Mouse (Mus musculus): ENCODE measurements at regions not wholly inside any gene's neighbourhood (a gene's known extent, or its start where the extent isn't known, plus 50 kb on each side); places are given as distances from the start of the nearest gene placed in this dataset.
A peak's percentile ranks its signal among the peaks of the same experiment; 100 is the strongest.

- Histone ChIP-seq H3K4me1 (replicated peaks; ENCODE audit: control insufficient read depth, insufficient read depth, low read length) (no peaks in the 10 kb centered on the region), H3K36me3 (ENCODE audit: control insufficient read depth, insufficient read depth) (no peaks in the 10 kb centered on the region)
- WGBS = 85% methylated on average over 5 of the region's 5 CpGs
Measured at GRCm38 (mm10) chr8:92132526-92132925, 224.9 kb upstream of the Irx5 start.

GRCm38 (mm10) chr8:92130025-92130557 is 227.3 kb upstream of the Irx5 start:
- Histone ChIP-seq H3K27me3 (replicated peaks; ENCODE audit: control insufficient read depth, insufficient read depth, low read length) (0 out of 2 replicates have a peak, but pooled peaks cover 3% of the 10 kb centered on the region), H3K4me2 (replicated peaks; ENCODE audit: low read depth) (no peak overlapping the region), H3K4me3 (ENCODE audit: low read depth, low read length) (no peak overlapping the region), H3K36me3 (ENCODE audit: control insufficient read depth, insufficient read depth) (no peaks in the 10 kb centered on the region), H3K4me1 (replicated peaks; ENCODE audit: control insufficient read depth, insufficient read depth, low read length) (no peaks in the 10 kb centered on the region), H3K27ac (ENCODE audit: low read depth, low read length) (no peak overlapping the region), H3K9me3 (ENCODE audit: control insufficient read depth) (no peaks in the 10 kb centered on the region), H3K9ac (ENCODE audit: low read depth, low read length) (no peak overlapping the region)
- ATAC-seq = no peak
- 47% methylated on average over 8 of the region's 8 CpGs for WGBS
- no peak for TF ChIP-seq CTCF (IDR thresholded peaks at IDR 0.05; ENCODE audit: low read depth)

More at GRCm38 (mm10) chr8:92132526-92132925, 224.9 kb upstream of the Irx5 start:
- no peaks in the 10 kb centered on the region for H3K9me3 ChIP-seq (ENCODE audit: control insufficient read depth)
- no peak overlapping the region for H3K9ac ChIP-seq (ENCODE audit: low read depth, low read length)
- H3K27me3 ChIP-seq (replicated peaks; ENCODE audit: control insufficient read depth, insufficient read depth, low read length) = 0 out of 2 replicates have a peak, but pooled peaks cover under 1% of the 10 kb centered on the region
- no peak overlapping the region for H3K4me2 ChIP-seq (replicated peaks; ENCODE audit: low read depth)
- H3K4me3 ChIP-seq (ENCODE audit: low read depth, low read length) = no peak overlapping the region
- H3K27ac ChIP-seq (ENCODE audit: low read depth, low read length) = no peak overlapping the region
- no peak for ATAC-seq
- no peak for TF ChIP-seq CTCF (IDR thresholded peaks at IDR 0.05; ENCODE audit: low read depth)

- TF ChIP-seq CTCF (IDR thresholded peaks at IDR 0.05; ENCODE audit: low read depth) = no peak
- H3K36me3 ChIP-seq (ENCODE audit: control insufficient read depth, insufficient read depth) = no peaks in the 10 kb centered on the region
- H3K9me3 ChIP-seq (ENCODE audit: control insufficient read depth) = no peaks in the 10 kb centered on the region
- 47% methylated on average over 6 of the region's 6 CpGs for WGBS
- H3K4me3 ChIP-seq (ENCODE audit: low read depth, low read length) = no peak overlapping the region
- no peak for ATAC-seq
- H3K27me3 ChIP-seq (replicated peaks; ENCODE audit: control insufficient read depth, insufficient read depth, low read length) = 0 out of 2 replicates have a peak, but pooled peaks cover 3% of the 10 kb centered on the region
- H3K9ac ChIP-seq (ENCODE audit: low read depth, low read length) = no peak overlapping the region
- H3K4me1 ChIP-seq (replicated peaks; ENCODE audit: control insufficient read depth, insufficient read depth, low read length) = no peaks in the 10 kb centered on the region
- H3K4me2 ChIP-seq (replicated peaks; ENCODE audit: low read depth) = no peak overlapping the region
- H3K27ac ChIP-seq (ENCODE audit: low read depth, low read length) = no peak overlapping the region
Measured at GRCm38 (mm10) chr8:92129241-92130015, 228.0 kb upstream of the Irx5 start.

DNA sequence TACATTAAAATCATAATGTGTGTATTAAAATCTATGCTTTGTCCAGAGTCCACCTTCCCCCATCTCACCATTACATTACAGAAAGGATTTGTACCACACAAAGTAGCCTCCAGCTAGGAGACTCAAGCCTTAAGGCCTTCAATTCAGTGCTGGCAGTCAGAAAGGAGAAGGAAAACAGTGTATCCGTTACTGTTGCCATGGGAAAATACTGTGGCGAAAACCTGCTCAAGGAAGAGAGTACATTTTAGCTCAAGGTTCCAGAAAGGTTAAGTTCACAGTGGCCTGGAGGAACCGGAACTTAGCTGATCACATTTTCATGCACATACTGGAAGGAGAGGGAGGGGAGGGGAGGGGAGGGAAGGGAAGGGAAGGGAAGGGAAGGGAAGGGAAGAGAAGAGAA is 231.8 kb upstream of the Irx5 start:
- Histone ChIP-seq H3K36me3 (ENCODE audit: control insufficient read depth, insufficient read depth) (no peaks in the 10 kb centered on the region), H3K9ac (ENCODE audit: low read depth, low read length) (no peak overlapping the region), H3K4me2 (replicated peaks; ENCODE audit: low read depth) (no peak overlapping the region), H3K27me3 (replicated peaks; ENCODE audit: control insufficient read depth, insufficient read depth, low read length) (0 out of 2 replicates have a peak, but pooled peaks cover 3% of the 10 kb centered on the region), H3K9me3 (ENCODE audit: control insufficient read depth) (no peaks in the 10 kb centered on the region), H3K4me1 (replicated peaks; ENCODE audit: control insufficient read depth, insufficient read depth, low read length) (no peaks in the 10 kb centered on the region), H3K27ac (ENCODE audit: low read depth, low read length) (no peak overlapping the region), H3K4me3 (ENCODE audit: low read depth, low read length) (no peak overlapping the region)
- TF ChIP-seq CTCF (IDR thresholded peaks at IDR 0.05; ENCODE audit: low read depth) = no peak
- no peak for ATAC-seq
- 63% methylated on average over 3 of the region's 3 CpGs for WGBS

GRCm38 (mm10) chr8:92121296-92121695 is 236.1 kb upstream of the Irx5 start:
- no peak for ATAC-seq
- Histone ChIP-seq H3K4me2 (replicated peaks; ENCODE audit: low read depth) (no peak overlapping the region), H3K27me3 (replicated peaks; ENCODE audit: control insufficient read depth, insufficient read depth, low read length) (no peaks in the 10 kb centered on the region), H3K4me1 (replicated peaks; ENCODE audit: control insufficient read depth, insufficient read depth, low read length) (no peaks in the 10 kb centered on the region), H3K36me3 (ENCODE audit: control insufficient read depth, insufficient read depth) (no peaks in the 10 kb centered on the region), H3K9me3 (ENCODE audit: control insufficient read depth) (no peaks in the 10 kb centered on the region), H3K4me3 (ENCODE audit: low read depth, low read length) (no peak overlapping the region), H3K9ac (ENCODE audit: low read depth, low read length) (no peak overlapping the region), H3K27ac (ENCODE audit: low read depth, low read length) (no peak overlapping the region)
- peak; percentile 61 for TF ChIP-seq CTCF (IDR thresholded peaks at IDR 0.05; ENCODE audit: low read depth)
- WGBS = 57% methylated on average over 2 of the region's 2 CpGs

DNA sequence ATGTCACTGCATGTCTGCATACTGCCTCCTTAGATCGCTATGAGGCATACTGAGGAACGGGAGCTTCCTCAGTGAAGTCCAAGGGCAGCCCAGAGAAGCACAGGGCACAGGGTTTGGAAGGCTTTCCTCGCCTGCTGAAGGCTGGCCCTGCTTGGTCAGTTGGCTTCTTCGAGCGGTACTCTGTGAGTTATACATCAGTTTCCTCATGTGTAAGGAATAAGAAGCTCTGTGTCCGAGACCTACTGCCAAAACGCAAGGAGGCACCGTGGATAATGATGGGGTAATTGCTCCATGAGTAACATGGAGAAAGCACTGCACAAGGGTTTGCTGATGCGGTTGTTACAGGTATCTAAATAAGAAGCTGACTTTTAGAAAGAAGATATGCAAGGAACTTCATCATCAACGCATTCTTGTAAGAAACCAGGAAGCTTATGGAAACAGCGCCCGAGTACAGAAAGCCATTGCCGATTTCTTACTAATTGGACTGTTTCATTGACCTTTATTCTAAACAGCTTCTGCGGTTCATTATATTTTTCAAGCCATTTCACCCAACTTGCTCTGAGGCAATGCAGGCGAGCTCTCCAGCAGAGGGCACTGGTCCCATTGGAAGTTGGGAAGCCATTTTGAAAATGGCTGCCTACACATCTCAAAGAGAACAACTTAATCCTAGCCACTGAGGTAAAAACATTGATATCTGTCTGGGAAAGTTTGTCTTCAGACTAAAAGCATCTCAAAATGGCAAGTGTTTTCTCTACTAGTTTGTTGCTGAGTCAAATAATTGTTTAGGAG is 241.8 kb upstream of the Irx5 start:
- H3K9ac ChIP-seq (ENCODE audit: low read depth, low read length) = no peak overlapping the region
- H3K27ac ChIP-seq (ENCODE audit: low read depth, low read length) = no peak overlapping the region
- H3K36me3 ChIP-seq (ENCODE audit: control insufficient read depth, insufficient read depth) = no peaks in the 10 kb centered on the region
- H3K4me3 ChIP-seq (ENCODE audit: low read depth, low read length) = no peak overlapping the region
- H3K27me3 ChIP-seq (replicated peaks; ENCODE audit: control insufficient read depth, insufficient read depth, low read length) = no peaks in the 10 kb centered on the region; the same call in 1 of the 2 replicates
- no peaks in the 10 kb centered on the region for H3K9me3 ChIP-seq (ENCODE audit: control insufficient read depth)
- 94% methylated on average over 15 of the region's 15 CpGs for WGBS
- no peak overlapping the region for H3K4me2 ChIP-seq (replicated peaks; ENCODE audit: low read depth)
- H3K4me1 ChIP-seq (replicated peaks; ENCODE audit: control insufficient read depth, insufficient read depth, low read length) = no peaks in the 10 kb centered on the region
- TF ChIP-seq CTCF (IDR thresholded peaks at IDR 0.05; ENCODE audit: low read depth) = no peak
- no peak for ATAC-seq
